Mouse (Mus musculus): Measurements from ENCODE around the gene Gm17657.

GRCm38 (mm10) chr17:29519731-29520130 lies 29.7 kb downstream of the Gm17657 start:
- TF ChIP-seq RCOR1 (conservative IDR thresholded peaks at IDR 0.05; ENCODE audit: low read depth, low read length) (no peak), POLR2AphosphoS2 (IDR thresholded peaks at IDR 0.05; ENCODE audit: low read depth, low read length) (no peak), CTCF (conservative IDR thresholded peaks at IDR 0.05 in 1 of 2, IDR thresholded peaks at IDR 0.05 in 1 of 2; ENCODE audit: low read depth in 2 of 2, low read length in 2 of 2) (no peak), ZMIZ1 (IDR thresholded peaks at IDR 0.05; ENCODE audit: low read depth, low read length) (no peak), CHD2 (IDR thresholded peaks at IDR 0.05; ENCODE audit: low read length) (no peak), POLR2A (IDR thresholded peaks at IDR 0.05; ENCODE audit: low read depth, low read length) (no peak), EP300 (IDR thresholded peaks at IDR 0.05; ENCODE audit: low read length) (no peak), UBTF (IDR thresholded peaks at IDR 0.05; ENCODE audit: low read depth, low read length) (no peak), RAD21 (IDR thresholded peaks at IDR 0.05; ENCODE audit: low read depth, low read length) (no peak), NRF1 (IDR thresholded peaks at IDR 0.05; ENCODE audit: low read depth, low read length) (no peak), KAT2A (IDR thresholded peaks at IDR 0.05; ENCODE audit: insufficient replicate concordance, low read length) (no peak), MAX (IDR thresholded peaks at IDR 0.05; ENCODE audit: low read length) (no peak), MXI1 (IDR thresholded peaks at IDR 0.05; ENCODE audit: low read depth, low read length) (no peak)

Data from CH12.LX (cell line).